Mouse (Mus musculus): Measurements from ENCODE around the gene Gm9745. TPM values are rescaled to one million over a fixed set of nuclear protein-coding genes. Genes with fewer than 3 reads are reported as not detected.
A peak's percentile ranks its signal among the peaks of the same experiment; 100 is the strongest.
"Not testable (repeated sequence)": the region's sequence is repeated elsewhere in the genome, so short reads cannot be mapped to it uniquely, and the experiment has no call there.

Gene Gm9745
- polyA plus RNA-seq, 2 experiments, result not detected

DNA sequence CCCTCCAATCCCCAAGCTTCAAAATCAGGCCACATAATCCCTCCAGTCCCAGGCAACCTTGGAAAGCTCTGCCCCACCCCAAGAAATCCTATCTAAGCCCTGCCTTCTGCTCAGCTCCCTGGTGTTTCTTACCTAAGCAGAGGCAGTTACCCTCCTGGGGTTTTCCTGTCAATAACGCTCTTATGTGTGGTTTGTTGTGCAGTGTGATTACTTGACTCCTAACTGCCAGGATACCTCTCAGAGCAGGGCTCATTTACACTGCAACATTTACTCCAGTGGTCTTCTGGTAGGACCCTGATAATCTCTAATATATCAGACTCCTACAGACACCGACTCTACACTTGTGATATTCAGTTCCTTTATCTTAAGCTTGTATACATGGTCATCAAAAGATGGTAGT lies 14.5 kb downstream of the Gm9745 start:
- Histone ChIP-seq H3K27me3 (ENCODE audit: control insufficient read depth, insufficient read depth, low read length) (no peaks in the 10 kb centered on the region), H3K9me3 (ENCODE audit: control insufficient read depth, low read length) (no peaks in the 10 kb centered on the region), H3K27ac (no peak overlapping the region), H3K4me3 (ENCODE audit: insufficient read depth in 1 of 2, low read depth in 2 of 2, low read length in 2 of 2) (no peak overlapping the region), H3K9ac (replicated peaks) (no peak overlapping the region), H3K4me1 (replicated peaks; ENCODE audit: control insufficient read depth in 2 of 2, insufficient read depth in 2 of 2, low read length in 1 of 2) (no peaks in the 10 kb centered on the region), H3K36me3 (replicated peaks; ENCODE audit: control insufficient read depth, insufficient read depth, low read depth) (no peaks in the 10 kb centered on the region), H3K4me2 (ENCODE audit: low read depth) (no peak overlapping the region)
- peak; percentile 45; the same call in 1 of the 2 replicates for ATAC-seq (ENCODE audit: insufficient read depth)
- WGBS (ENCODE audit: insufficient replicate concordance), result 20% methylated on average over 2 of the region's 2 CpGs
- TF ChIP-seq CTCF (IDR thresholded peaks at IDR 0.05; ENCODE audit: low read depth) (no peak), EP300 (IDR thresholded peaks at IDR 0.05; ENCODE audit: low read depth) (no peak)
- no peak for DNase-seq (ENCODE audit: low read depth in 3 of 3, low spot score in 3 of 3)

DNA sequence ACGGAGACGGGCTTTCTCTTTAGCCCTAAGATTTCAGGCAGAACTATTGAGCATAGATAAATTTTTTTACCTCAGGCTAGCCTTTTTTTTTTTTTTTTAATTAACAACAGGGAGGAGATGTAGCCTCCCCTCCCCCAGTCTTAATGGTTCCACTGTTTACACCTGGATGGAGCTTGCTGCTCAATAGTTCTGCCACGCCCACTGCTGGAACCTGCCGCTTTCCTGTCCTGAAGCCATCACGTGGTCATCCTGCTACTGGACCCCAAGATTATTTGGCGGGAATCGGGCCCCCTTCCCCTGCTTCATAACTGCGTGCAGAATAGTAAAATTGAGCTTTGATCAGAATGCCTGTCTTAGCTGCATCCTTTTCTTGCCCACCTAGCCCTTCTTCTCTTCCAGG lies 34.1 kb downstream of the Gm9745 start:
- ATAC-seq (ENCODE audit: insufficient read depth); H3K4me1 ChIP-seq (replicated peaks; ENCODE audit: control insufficient read depth in 2 of 2, insufficient read depth in 2 of 2, low read length in 1 of 2); H3K4me3 ChIP-seq (ENCODE audit: insufficient read depth in 1 of 2, low read depth in 2 of 2, low read length in 2 of 2); DNase-seq (ENCODE audit: low read depth in 3 of 3, low spot score in 3 of 3); H3K4me2 ChIP-seq (ENCODE audit: low read depth); H3K9ac ChIP-seq (replicated peaks); H3K27me3 ChIP-seq (ENCODE audit: control insufficient read depth, insufficient read depth, low read length); H3K36me3 ChIP-seq (replicated peaks; ENCODE audit: control insufficient read depth, insufficient read depth, low read depth); H3K9me3 ChIP-seq (ENCODE audit: control insufficient read depth, low read length); H3K27ac ChIP-seq: not testable (repeated sequence)
- 74% methylated on average over 8 of the region's 8 CpGs for WGBS (ENCODE audit: insufficient replicate concordance)

GRCm38 (mm10) chr13:8905986-8906385 lies 42.0 kb downstream of the Gm9745 start:
- not testable (repeated sequence) for DNase-seq (ENCODE audit: low read depth in 3 of 3, low spot score in 3 of 3); H3K27me3 ChIP-seq (ENCODE audit: control insufficient read depth, insufficient read depth, low read length); H3K4me1 ChIP-seq (replicated peaks; ENCODE audit: control insufficient read depth in 2 of 2, insufficient read depth in 2 of 2, low read length in 1 of 2); H3K4me3 ChIP-seq (ENCODE audit: insufficient read depth in 1 of 2, low read depth in 2 of 2, low read length in 2 of 2); H3K9ac ChIP-seq (replicated peaks); H3K9me3 ChIP-seq (ENCODE audit: control insufficient read depth, low read length); H3K27ac ChIP-seq; H3K4me2 ChIP-seq (ENCODE audit: low read depth); ATAC-seq (ENCODE audit: insufficient read depth); H3K36me3 ChIP-seq (replicated peaks; ENCODE audit: control insufficient read depth, insufficient read depth, low read depth)
- WGBS (ENCODE audit: insufficient replicate concordance), result 60% methylated on average over 2 of the region's 2 CpGs

Small RNA genes within 50 kb of the gene (microRNA-seq; reads per million reads assigned to microRNA genes)
- not detected for gene Gm22750

Other genes with a start within 250 kb of the Gm9745 start
- 3.4 and 4.1 TPM in 2 replicates for gene Wdr37, start 76.3 kb downstream of the Gm9745 start, polyA plus RNA-seq (2012; rRNA removed)
- gene Wdr37, start 76.3 kb downstream of the Gm9745 start, polyA plus RNA-seq (2014; fragmentation: Nextera tagmentation; extraction: Ambion mirVana), result 6.7 and 7.2 TPM in 2 replicates
- gene Idi1, start 62.7 kb downstream of the Gm9745 start, polyA plus RNA-seq (2012; rRNA removed), result 37.2 and 49.3 TPM in 2 replicates
- gene Idi1, start 62.7 kb downstream of the Gm9745 start, polyA plus RNA-seq (2014; fragmentation: Nextera tagmentation; extraction: Ambion mirVana), result 78.1 and 83.5 TPM in 2 replicates
- not detected in 2 replicates for gene Idi2, start 4.6 kb upstream of the Gm9745 start, polyA plus RNA-seq (2012; rRNA removed)
- gene Idi2, start 4.6 kb upstream of the Gm9745 start, polyA plus RNA-seq (2014; fragmentation: Nextera tagmentation; extraction: Ambion mirVana), result not detected in 2 replicates
- 7.2 and 14.8 TPM in 2 replicates for gene Gtpbp4, start 47.9 kb upstream of the Gm9745 start, polyA plus RNA-seq (2012; rRNA removed)
- 37.1 and 41.9 TPM in 2 replicates for gene Gtpbp4, start 47.9 kb upstream of the Gm9745 start, polyA plus RNA-seq (2014; fragmentation: Nextera tagmentation; extraction: Ambion mirVana)
- 11.1 and 16.5 TPM in 2 replicates for gene Larp4b, start 145.7 kb upstream of the Gm9745 start, polyA plus RNA-seq (2012; rRNA removed)
- gene Larp4b, start 145.7 kb upstream of the Gm9745 start, polyA plus RNA-seq (2014; fragmentation: Nextera tagmentation; extraction: Ambion mirVana), result 27.7 and 29.5 TPM in 2 replicates

All from liver, embryonic 14.5 days (tissue).